Mouse (Mus musculus) thymus, postnatal 25 days (tissue): ENCODE results near the gene Prkce.

Source experiments
- DNase-seq: peaks from one replicate; pipeline ENCODE4 v3.0.0; 2022

Prkce gene

DNA sequence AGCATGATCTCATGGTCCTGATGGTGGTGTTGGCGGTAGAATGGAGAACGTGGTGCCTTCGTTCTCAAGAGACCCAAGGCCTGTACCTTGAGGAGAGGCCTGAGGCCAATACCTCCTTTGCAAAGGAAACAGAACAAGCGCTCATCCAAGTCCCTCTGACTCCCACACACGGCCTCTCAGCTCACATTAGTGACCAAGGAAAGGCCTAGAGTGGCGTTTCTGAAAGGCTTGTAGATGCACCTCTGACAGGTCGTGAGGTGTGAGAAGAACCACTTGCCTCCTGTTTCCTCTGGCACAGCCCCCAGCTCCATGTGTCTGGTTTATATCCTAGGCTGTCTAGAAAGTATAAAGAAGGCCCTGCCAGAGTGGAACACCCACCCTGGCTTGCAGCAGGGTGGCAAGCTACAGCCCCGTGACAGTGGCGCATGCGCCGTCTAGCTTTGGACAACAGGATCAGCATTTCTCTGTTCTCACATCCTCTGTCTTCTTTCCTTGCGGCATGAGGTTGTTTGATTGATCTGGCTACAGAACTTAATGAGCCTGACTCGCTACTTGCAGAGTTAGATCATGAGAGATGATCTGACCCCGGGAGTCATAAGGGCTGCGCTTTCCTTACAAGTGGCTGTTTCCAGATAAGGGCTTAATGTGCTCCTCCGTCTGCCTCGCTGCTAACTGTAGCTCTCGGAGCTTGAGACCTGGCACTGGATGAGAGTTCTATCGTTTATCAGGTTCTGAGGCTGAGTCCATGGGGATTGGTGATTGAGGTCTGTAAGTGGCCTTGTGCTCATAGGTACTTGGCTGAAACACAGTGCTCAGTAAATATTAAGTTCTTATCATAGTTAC, 136.0 kb downstream of the Prkce start:
- DNase-seq: no peak

- no peak for DNase-seq
Measured at GRCm38 (mm10) chr17:86304923-86305630, 137.5 kb downstream of the Prkce start.

- no peak for DNase-seq
Measured at GRCm38 (mm10) chr17:86306161-86306560, 138.6 kb downstream of the Prkce start.

GRCm38 (mm10) chr17:86313413-86314139, 146.0 kb downstream of the Prkce start:
- no peak for DNase-seq

- DNase-seq: no peak
Measured at GRCm38 (mm10) chr17:86315874-86316273, 148.3 kb downstream of the Prkce start.

- no peak for DNase-seq
Measured at GRCm38 (mm10) chr17:86316771-86317170, 149.2 kb downstream of the Prkce start.

GRCm38 (mm10) chr17:86317197-86317596, 149.6 kb downstream of the Prkce start:
- no peak for DNase-seq

DNA sequence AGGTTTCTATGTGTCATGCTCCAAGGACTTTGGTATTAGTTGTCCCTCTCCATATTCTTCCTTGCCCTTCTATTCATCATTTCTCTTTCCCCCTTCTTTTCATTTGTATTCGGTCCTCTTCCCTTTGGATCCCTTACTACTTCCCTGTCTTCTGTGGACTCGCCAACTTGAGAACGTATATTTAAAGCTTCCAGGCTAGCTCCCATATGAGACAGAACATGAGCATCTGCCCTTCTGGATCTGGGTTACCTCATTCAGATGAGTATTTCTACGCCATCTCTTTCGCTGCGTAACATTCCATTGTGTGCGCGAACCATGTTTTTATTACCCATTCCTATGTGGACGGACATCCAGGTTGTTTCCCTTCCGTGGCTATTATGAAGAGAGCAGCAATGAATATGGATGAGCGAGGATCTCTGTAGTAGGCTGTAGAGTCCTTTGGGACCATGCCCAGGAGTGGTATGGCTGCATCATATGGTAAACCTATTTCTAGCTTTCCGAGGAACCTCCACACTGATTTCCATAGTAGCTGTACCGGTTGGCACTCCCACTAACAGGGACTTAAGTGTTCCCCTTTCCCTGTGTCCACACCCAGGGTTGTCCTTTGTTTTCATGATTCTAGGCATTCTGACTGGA, 152.5 kb downstream of the Prkce start:
- DNase-seq: no peak

- no peak for DNase-seq
Measured at GRCm38 (mm10) chr17:86322840-86323239, 155.3 kb downstream of the Prkce start.

GRCm38 (mm10) chr17:86323310-86323709, 155.7 kb downstream of the Prkce start:
- peak; percentile 38 for DNase-seq

GRCm38 (mm10) chr17:86323909-86324686, 156.5 kb downstream of the Prkce start:
- no peak for DNase-seq

GRCm38 (mm10) chr17:86324756-86325155, 157.2 kb downstream of the Prkce start:
- no peak for DNase-seq

- peak; percentile 37 for DNase-seq
Measured at GRCm38 (mm10) chr17:86325317-86325716, 157.7 kb downstream of the Prkce start.

DNA sequence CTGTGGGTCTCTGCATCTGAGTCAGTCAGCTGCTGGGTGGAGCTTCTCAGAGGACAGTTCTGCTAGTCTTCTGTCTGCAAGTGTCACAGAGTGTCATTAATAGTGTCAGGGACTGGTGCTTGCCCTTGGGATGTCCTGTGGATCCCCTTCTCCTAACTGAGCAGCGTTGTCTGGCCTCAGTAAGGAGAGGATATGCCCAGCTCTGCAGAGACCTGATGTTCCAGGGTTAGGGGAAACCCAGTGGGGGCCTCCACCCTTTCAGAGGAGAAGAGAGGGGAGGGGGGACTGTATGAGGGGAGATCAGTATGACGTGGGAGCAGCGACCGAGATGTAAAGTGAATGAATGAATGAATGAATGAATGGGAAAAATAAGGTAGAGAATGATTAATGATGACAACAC, 160.4 kb downstream of the Prkce start:
- no peak for DNase-seq

GRCm38 (mm10) chr17:86329273-86330075, 161.9 kb downstream of the Prkce start:
- DNase-seq: no peak

- no peak for DNase-seq
Measured at GRCm38 (mm10) chr17:86330076-86330955, 162.7 kb downstream of the Prkce start.

- DNase-seq: no peak
Measured at GRCm38 (mm10) chr17:86331835-86332234, 164.2 kb downstream of the Prkce start.

- no peak for DNase-seq
Measured at GRCm38 (mm10) chr17:86334990-86335389, 167.4 kb downstream of the Prkce start.

DNA sequence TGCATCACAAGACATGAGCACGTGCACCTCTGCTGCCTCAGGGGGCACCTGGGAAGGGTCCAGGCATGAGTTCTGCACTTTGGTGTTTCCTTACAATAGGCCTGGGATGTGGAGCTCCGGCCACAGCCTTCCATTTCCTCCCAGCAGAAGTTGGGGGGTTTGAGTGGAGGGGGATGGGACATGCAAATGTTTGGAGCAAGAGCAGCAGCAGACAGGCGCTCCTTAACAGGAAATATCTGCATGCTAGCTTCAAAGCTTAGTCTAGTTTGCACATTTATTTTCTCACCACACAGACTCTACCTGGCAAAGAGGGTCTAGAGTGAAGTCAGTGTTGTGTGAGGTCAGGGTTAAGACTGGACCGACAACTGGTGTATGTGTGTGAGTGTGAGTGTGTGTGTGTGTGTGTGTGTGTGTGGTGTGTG, 169.1 kb downstream of the Prkce start:
- peak; percentile 54 for DNase-seq

- peak; percentile 50 for DNase-seq
Measured at GRCm38 (mm10) chr17:86337076-86337475, 169.5 kb downstream of the Prkce start.
